Mouse (Mus musculus) heart, postnatal 25 days (tissue): ENCODE measurements around the gene Erbb3. TPM values are rescaled to one million over a fixed set of nuclear protein-coding genes. Genes with fewer than 3 reads are reported as not detected.
"Not testable (repeated sequence)": the region's sequence is repeated elsewhere in the genome, so short reads cannot be mapped to it uniquely, and the experiment has no call there.

Experiments used
- DNase-seq: peaks from one replicate; pipeline ENCODE4 v3.0.0; 2022; ENCODE audit warnings: low spot score
- intact Hi-C: fragments of 180-260 bp; cut with DNase I; formaldehyde crosslinking; loops from one replicate; pipeline ENCODE4 v1.15.1; 2025
- total RNA-seq, 2 experiments: library from RNA; stranded (reverse); gene quantifications; 2 replicates each; pipeline ENCODE4 v1.2.3; 2021

Erbb3 gene
- total RNA-seq, 2 experiments from 2014 or later: 8.3 to 8.6 TPM

- peak; percentile 99 for DNase-seq
- intact Hi-C loops: loop anchor here (5.0 kb wide), 1 partner anchor 106 kb away; the partner anchor contains the start of gene Suox
These were observed 23.5 kb downstream of the Erbb3 start, which contains the start of gene Pa2g4 for GRCm38 (mm10) chr10:128565788-128566531. Gene Pa2g4, minus strand, starts transcription at chr10:128565987.

- peak; percentile 23 for DNase-seq
- intact Hi-C loops: loop anchor here (5.0 kb wide), 1 partner anchor 107 kb away; the partner anchor contains the start of gene Suox
These were observed 24.2 kb downstream of the Erbb3 start for GRCm38 (mm10) chr10:128565206-128565787.

GRCm38 (mm10) chr10:128563544-128563943 lies 25.9 kb downstream of the Erbb3 start:
- intact Hi-C loops: loop anchor here (1.0 kb wide), 1 partner anchor 12 kb away; no protein-coding TSS in a partner anchor
- no peak for DNase-seq

- DNase-seq: no peak
- intact Hi-C loops: no loop called here
These were observed 32.5 kb downstream of the Erbb3 start for GRCm38 (mm10) chr10:128556963-128557362.

GRCm38 (mm10) chr10:128556286-128556685 lies 33.2 kb downstream of the Erbb3 start:
- intact Hi-C loops: no loop called here
- no peak for DNase-seq

GRCm38 (mm10) chr10:128555567-128555966 lies 33.9 kb downstream of the Erbb3 start:
- DNase-seq, intact Hi-C loops: not testable (repeated sequence)

- DNase-seq: not testable (repeated sequence)
These were observed 39.2 kb downstream of the Erbb3 start for GRCm38 (mm10) chr10:128550144-128550823.

GRCm38 (mm10) chr10:128549682-128550057 lies 39.8 kb downstream of the Erbb3 start:
- not testable (repeated sequence) for DNase-seq
- intact Hi-C loops: loop anchor here (5.0 kb wide), 1 partner anchor 52 kb away; the partner anchor contains the start of gene Myl6b

More at GRCm38 (mm10) chr10:128550144-128550823, 39.2 kb downstream of the Erbb3 start:
- intact Hi-C loops: not testable (repeated sequence)

GRCm38 (mm10) chr10:128548947-128549681 lies 40.3 kb downstream of the Erbb3 start, which contains the start of gene Rpl41:
Gene Rpl41, minus strand, starts transcription at chr10:128549305.
- intact Hi-C loops: loop anchor here (5.0 kb wide), 1 partner anchor 52 kb away; the partner anchor contains the start of gene Myl6b
- DNase-seq: peak; percentile 93

GRCm38 (mm10) chr10:128548051-128548791 lies 41.2 kb downstream of the Erbb3 start:
- intact Hi-C loops: loop anchor here (5.0 kb wide), 1 partner anchor 51 kb away; the partner anchor contains the start of gene Myl6b
- peak; percentile 18 for DNase-seq

- intact Hi-C loops: loop anchor here (5.0 kb wide), 1 partner anchor 50 kb away; the partner anchor contains the start of gene Myl6b
These were observed 42.0 kb downstream of the Erbb3 start, which contains the start of gene Zc3h10 for GRCm38 (mm10) chr10:128547361-128548032. Gene Zc3h10, minus strand, starts transcription at chr10:128547774.

GRCm38 (mm10) chr10:128546787-128547186 lies 42.7 kb downstream of the Erbb3 start:
- no peak for DNase-seq
- intact Hi-C loops: loop anchor here (5.0 kb wide), 1 partner anchor 49 kb away; the partner anchor contains the start of gene Myl6b

More at GRCm38 (mm10) chr10:128547361-128548032, 42.0 kb downstream of the Erbb3 start, which contains the start of gene Zc3h10:
- DNase-seq: peak; percentile 91

- DNase-seq: no peak
- intact Hi-C loops: loop anchor here (5.0 kb wide), 1 partner anchor 49 kb away; the partner anchor contains the start of gene Myl6b
These were observed 43.1 kb downstream of the Erbb3 start for GRCm38 (mm10) chr10:128546361-128546760.

- intact Hi-C loops: loop anchor here (5.0 kb wide), 1 partner anchor 48 kb away; the partner anchor contains the start of gene Myl6b
- DNase-seq: no peak
These were observed 43.9 kb downstream of the Erbb3 start for GRCm38 (mm10) chr10:128545570-128545898.

- intact Hi-C loops: loop anchor here (5.0 kb wide), 2 partner anchors 38 to 48 kb away; partner anchors contain the start of gene Myl6b
- no peak for DNase-seq
These were observed 44.5 kb downstream of the Erbb3 start for GRCm38 (mm10) chr10:128544674-128545569.

- intact Hi-C loops: loop anchor here (5.0 kb wide), 1 partner anchor 37 kb away; no protein-coding TSS in a partner anchor
- DNase-seq: no peak
These were observed 45.2 kb downstream of the Erbb3 start for GRCm38 (mm10) chr10:128544151-128544657.
